Mouse (Mus musculus) liver, embryonic 13.5 days (tissue): ENCODE results near the gene Kcnip3. TPM values are rescaled to one million over a fixed set of nuclear protein-coding genes. Genes with fewer than 3 reads are reported as not detected.

Experiments used
- ATAC-seq: fragments of 200-750 bp; cut with Nextera tagmentation; 2 replicates; pipeline ENCODE4 v1.8.0; 2017; ENCODE audit warnings: low read depth, mild to moderate bottlenecking, moderate number of reproducible peaks, moderate library complexity
- DNase-seq: peaks from one replicate; pipeline ENCODE4 v3.0.0; 2022
- H3K27ac ChIP-seq: fragments of 300-500 bp; sonication (generic); 2 replicates; pipeline ENCODE4 v1.5.1; 2015; ENCODE audit warnings: moderate library complexity, mild to moderate bottlenecking, inconsistent platforms
- H3K27me3 ChIP-seq: fragments of 300-500 bp; sonication (generic); 2 replicates; pipeline ENCODE4 v1.6.1; 2015; ENCODE audit warnings: mild to moderate bottlenecking, inconsistent platforms
- H3K36me3 ChIP-seq: fragments of 300-500 bp; sonication (generic); 2 replicates; pipeline ENCODE4 v1.6.1; 2015; ENCODE audit warnings: mild to moderate bottlenecking, inconsistent platforms
- H3K4me1 ChIP-seq: fragments of 300-500 bp; sonication (generic); replicated peaks from 2 replicates; pipeline ENCODE4 v1.6.1; 2015; ENCODE audit warnings: inconsistent platforms
- H3K4me2 ChIP-seq: fragments of 300-500 bp; sonication (generic); 2 replicates; pipeline ENCODE4 v1.6.1; 2015; ENCODE audit warnings: inconsistent platforms, mild to moderate bottlenecking, moderate library complexity
- H3K4me3 ChIP-seq: fragments of 300-500 bp; sonication (generic); replicated peaks from 2 replicates; pipeline ENCODE4 v1.5.1; 2015; ENCODE audit warnings: mild to moderate bottlenecking, inconsistent platforms
- H3K9ac ChIP-seq: fragments of 300-500 bp; sonication (generic); 2 replicates; pipeline ENCODE4 v1.6.1; 2015; ENCODE audit warnings: mild to moderate bottlenecking, inconsistent platforms
- H3K9me3 ChIP-seq: fragments of 300-500 bp; sonication (generic); replicated peaks from 2 replicates; pipeline ENCODE4 v1.6.1; 2016; ENCODE audit warnings: inconsistent platforms
- WGBS: fragments of 180-500 bp; shearing (Covaris S2); methylation state at CpG from one replicate; pipeline ENCODE4 v1.1.7; 2015; ENCODE audit not compliant: insufficient replicate concordance; 5-methylcytosine and 5-hydroxymethylcytosine counted together
- polyA plus RNA-seq: library from polyadenylated mRNA; unstranded; fragments of >200 nt; fragmentation: Nextera tagmentation; extraction: Ambion mirVana; gene quantifications from 2 replicates; pipeline ENCODE4 v1.2.1, GENCODE M21; 2015

The Kcnip3 gene
- polyA plus RNA-seq, 1 experiment from 2014 or later, result 0.33 TPM

GRCm38 (mm10) chr2:127532379-127532778 lies 10.5 kb upstream of the Kcnip3 start:
- whole genome bisulfite sequencing, result 8% methylated on average over 9 of the region's 9 CpGs

GRCm38 (mm10) chr2:127531592-127531991 lies 9.7 kb upstream of the Kcnip3 start:
- ATAC-seq (no peak), DNase-seq (no peak)
- 0 out of 2 replicates have a peak, but pooled peaks cover 3% of the 10 kb centered on the region for H3K27me3 ChIP-seq
- no peak overlapping the region for H3K4me2 ChIP-seq
- 45% methylated on average over 2 of the region's 2 CpGs for WGBS
- H3K4me3 ChIP-seq, result no peak overlapping the region
- no peaks in the 10 kb centered on the region for H3K36me3 ChIP-seq
- H3K9me3 ChIP-seq, result no peaks in the 10 kb centered on the region
- no peaks in the 10 kb centered on the region for H3K4me1 ChIP-seq
- no peak overlapping the region for H3K9ac ChIP-seq
- no peak overlapping the region for H3K27ac ChIP-seq

More at GRCm38 (mm10) chr2:127532379-127532778, 10.5 kb upstream of the Kcnip3 start:
- Histone ChIP-seq H3K36me3 (no peaks in the 10 kb centered on the region), H3K9ac (no peak overlapping the region), H3K9me3 (no peaks in the 10 kb centered on the region), H3K27ac (no peak overlapping the region), H3K27me3 (peaks cover 8% of the 10 kb centered on the region; the same call in 1 of the 2 replicates), H3K4me1 (no peaks in the 10 kb centered on the region), H3K4me2 (no peak overlapping the region), H3K4me3 (no peak overlapping the region)
- ATAC-seq (no peak), DNase-seq (no peak)

GRCm38 (mm10) chr2:127530418-127530817 lies 8.5 kb upstream of the Kcnip3 start:
- DNase-seq (no peak), ATAC-seq (no peak)
- Histone ChIP-seq H3K27ac (no peak overlapping the region), H3K9me3 (no peaks in the 10 kb centered on the region), H3K9ac (no peak overlapping the region), H3K36me3 (no peaks in the 10 kb centered on the region), H3K27me3 (0 out of 2 replicates have a peak, but pooled peaks cover 3% of the 10 kb centered on the region), H3K4me3 (no peak overlapping the region), H3K4me2 (no peak overlapping the region), H3K4me1 (peaks cover 3% of the 10 kb centered on the region; the same call in 1 of the 2 replicates)
- 65% methylated on average over 3 of the region's 3 CpGs for WGBS

- peaks cover 24% of the 10 kb centered on the region for H3K27me3 ChIP-seq
- no peak overlapping the region for H3K9ac ChIP-seq
- peaks cover 14% of the 10 kb centered on the region for H3K4me1 ChIP-seq
- H3K36me3 ChIP-seq, result no peaks in the 10 kb centered on the region
- no peak overlapping the region for H3K27ac ChIP-seq
- H3K4me2 ChIP-seq, result no peak overlapping the region
- H3K4me3 ChIP-seq, result no peak overlapping the region
- no peaks in the 10 kb centered on the region for H3K9me3 ChIP-seq
- no peak for ATAC-seq
- no peak for DNase-seq
- WGBS, result 43% methylated on average over 3 of the region's 3 CpGs
Measured at GRCm38 (mm10) chr2:127525004-127525775, 3.3 kb upstream of the Kcnip3 start.

- Histone ChIP-seq H3K9me3 (no peaks in the 10 kb centered on the region), H3K27ac (0 out of 2 replicates have a peak overlapping the region, but pooled peaks have one; percentile 12), H3K9ac (no peak overlapping the region), H3K36me3 (no peaks in the 10 kb centered on the region), H3K4me3 (no peak overlapping the region), H3K4me2 (0 out of 2 replicates have a peak overlapping the region, but pooled peaks have one; percentile 8), H3K27me3 (peaks cover 34% of the 10 kb centered on the region), H3K4me1 (peaks cover 14% of the 10 kb centered on the region)
- DNase-seq (no peak), ATAC-seq (no peak; the same call in 1 of the 2 replicates)
- WGBS, result 10% methylated on average over 7 of the region's 7 CpGs
Measured at GRCm38 (mm10) chr2:127523950-127524729, 2.2 kb upstream of the Kcnip3 start.

GRCm38 (mm10) chr2:127521172-127522005 lies 505 bp downstream of the Kcnip3 start:
- Histone ChIP-seq H3K27ac (no peak overlapping the region), H3K9me3 (no peaks in the 10 kb centered on the region), H3K4me3 (peak overlapping the region; percentile 19; the same call in 1 of the 2 replicates), H3K4me1 (peaks cover 14% of the 10 kb centered on the region), H3K27me3 (peaks cover 34% of the 10 kb centered on the region), H3K4me2 (peak overlapping the region; percentile 45), H3K36me3 (no peaks in the 10 kb centered on the region), H3K9ac (no peak overlapping the region)
- no peak for ATAC-seq
- WGBS, result 9% methylated on average over 18 of the region's 18 CpGs
- DNase-seq, result no peak

GRCm38 (mm10) chr2:127520123-127520522 lies 1.8 kb downstream of the Kcnip3 start:
- Histone ChIP-seq H3K4me3 (no peak overlapping the region), H3K36me3 (no peaks in the 10 kb centered on the region), H3K4me1 (peaks cover 8% of the 10 kb centered on the region), H3K27ac (no peak overlapping the region), H3K27me3 (peaks cover 34% of the 10 kb centered on the region), H3K9ac (no peak overlapping the region), H3K9me3 (no peaks in the 10 kb centered on the region), H3K4me2 (no peak overlapping the region)
- ATAC-seq (no peak), DNase-seq (no peak)

GRCm38 (mm10) chr2:127519308-127519707 lies 2.6 kb downstream of the Kcnip3 start:
- ATAC-seq (no peak), DNase-seq (no peak)
- H3K9ac ChIP-seq, result no peak overlapping the region
- H3K27me3 ChIP-seq, result peaks cover 34% of the 10 kb centered on the region
- H3K4me2 ChIP-seq, result no peak overlapping the region
- no peaks in the 10 kb centered on the region for H3K9me3 ChIP-seq
- WGBS, result 72% methylated on average over 5 of the region's 5 CpGs
- H3K4me1 ChIP-seq, result peaks cover 4% of the 10 kb centered on the region; the same call in 1 of the 2 replicates
- H3K36me3 ChIP-seq, result no peaks in the 10 kb centered on the region
- H3K27ac ChIP-seq, result no peak overlapping the region
- H3K4me3 ChIP-seq, result no peak overlapping the region

- H3K36me3 ChIP-seq, result no peaks in the 10 kb centered on the region
- WGBS, result 41% methylated on average over 3 of the region's 3 CpGs
- no peak for DNase-seq
Measured at GRCm38 (mm10) chr2:127518831-127519230, 3.1 kb downstream of the Kcnip3 start.

GRCm38 (mm10) chr2:127518273-127518672 lies 3.6 kb downstream of the Kcnip3 start:
- 33% methylated on average over 3 of the region's 3 CpGs for WGBS
- no peak for DNase-seq
- no peak overlapping the region for H3K4me3 ChIP-seq
- no peak for ATAC-seq
- H3K27me3 ChIP-seq, result peaks cover 34% of the 10 kb centered on the region
- no peaks in the 10 kb centered on the region for H3K36me3 ChIP-seq
- no peaks in the 10 kb centered on the region for H3K9me3 ChIP-seq
- H3K4me2 ChIP-seq, result no peak overlapping the region
- H3K4me1 ChIP-seq, result 0 out of 2 replicates have a peak, but pooled peaks cover 2% of the 10 kb centered on the region
- H3K27ac ChIP-seq, result no peak overlapping the region
- no peak overlapping the region for H3K9ac ChIP-seq

More at GRCm38 (mm10) chr2:127518831-127519230, 3.1 kb downstream of the Kcnip3 start:
- Histone ChIP-seq H3K9me3 (no peaks in the 10 kb centered on the region), H3K4me3 (no peak overlapping the region), H3K9ac (no peak overlapping the region), H3K27me3 (peaks cover 34% of the 10 kb centered on the region), H3K27ac (no peak overlapping the region), H3K4me1 (peaks cover 2% of the 10 kb centered on the region; the same call in 1 of the 2 replicates), H3K4me2 (no peak overlapping the region)
- ATAC-seq, result no peak

GRCm38 (mm10) chr2:127517081-127517480 lies 4.8 kb downstream of the Kcnip3 start:
- ATAC-seq (no peak), DNase-seq (no peak)
- 0 out of 2 replicates have a peak, but pooled peaks cover 2% of the 10 kb centered on the region for H3K4me1 ChIP-seq
- H3K9me3 ChIP-seq, result no peaks in the 10 kb centered on the region
- 58% methylated on average over 8 of the region's 8 CpGs for WGBS
- no peaks in the 10 kb centered on the region for H3K36me3 ChIP-seq
- H3K27me3 ChIP-seq, result peaks cover 27% of the 10 kb centered on the region
- H3K27ac ChIP-seq, result no peak overlapping the region
- H3K4me2 ChIP-seq, result no peak overlapping the region
- H3K4me3 ChIP-seq, result no peak overlapping the region
- no peak overlapping the region for H3K9ac ChIP-seq
